Mouse (Mus musculus): ENCODE measurements around the gene Nr4a1. TPM values are rescaled to one million over a fixed set of nuclear protein-coding genes. Genes with fewer than 3 reads are reported as not detected.
A peak's percentile ranks its signal among the peaks of the same experiment; 100 is the strongest.

Gene Nr4a1
- total RNA-seq, 2 experiments from 2014 or later = 25.3 to 26.0 TPM

DNA sequence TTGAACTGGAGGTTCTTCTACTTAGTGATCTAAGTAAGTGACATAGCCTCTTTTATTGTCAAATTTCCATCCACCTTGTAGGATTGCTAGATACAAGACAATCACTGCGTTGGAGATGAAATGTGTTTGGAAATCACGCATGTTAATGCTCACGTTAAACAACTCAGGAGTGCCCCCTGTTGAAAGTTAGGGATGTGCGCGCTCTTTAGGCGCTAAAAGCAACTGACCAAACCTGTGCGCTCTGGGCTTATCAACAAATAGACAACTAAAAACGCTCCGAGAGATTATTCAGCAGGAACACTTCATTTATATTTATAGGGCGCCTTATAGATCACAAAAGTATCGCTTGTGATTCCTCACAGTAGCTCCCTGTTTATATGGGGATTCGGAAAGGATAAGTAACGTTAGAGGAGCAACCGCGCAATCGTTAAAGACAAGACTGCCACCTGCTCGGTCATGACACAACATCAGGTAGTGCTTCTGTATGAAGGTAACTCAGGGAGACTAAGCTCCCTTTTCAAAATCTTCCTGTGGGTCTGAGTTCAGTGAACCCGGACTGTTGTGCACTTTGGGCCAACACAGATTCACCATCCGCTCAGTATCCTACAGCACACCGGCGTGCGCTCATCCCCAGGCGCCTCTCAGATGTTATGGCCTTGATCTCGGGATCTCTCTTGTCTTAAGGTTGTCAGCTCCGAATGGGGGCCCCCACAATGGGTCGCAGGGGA, 29.3 kb downstream of the Nr4a1 start:
- DNase-seq (ENCODE audit: low spot score in 2 of 2) = no peak

DNA sequence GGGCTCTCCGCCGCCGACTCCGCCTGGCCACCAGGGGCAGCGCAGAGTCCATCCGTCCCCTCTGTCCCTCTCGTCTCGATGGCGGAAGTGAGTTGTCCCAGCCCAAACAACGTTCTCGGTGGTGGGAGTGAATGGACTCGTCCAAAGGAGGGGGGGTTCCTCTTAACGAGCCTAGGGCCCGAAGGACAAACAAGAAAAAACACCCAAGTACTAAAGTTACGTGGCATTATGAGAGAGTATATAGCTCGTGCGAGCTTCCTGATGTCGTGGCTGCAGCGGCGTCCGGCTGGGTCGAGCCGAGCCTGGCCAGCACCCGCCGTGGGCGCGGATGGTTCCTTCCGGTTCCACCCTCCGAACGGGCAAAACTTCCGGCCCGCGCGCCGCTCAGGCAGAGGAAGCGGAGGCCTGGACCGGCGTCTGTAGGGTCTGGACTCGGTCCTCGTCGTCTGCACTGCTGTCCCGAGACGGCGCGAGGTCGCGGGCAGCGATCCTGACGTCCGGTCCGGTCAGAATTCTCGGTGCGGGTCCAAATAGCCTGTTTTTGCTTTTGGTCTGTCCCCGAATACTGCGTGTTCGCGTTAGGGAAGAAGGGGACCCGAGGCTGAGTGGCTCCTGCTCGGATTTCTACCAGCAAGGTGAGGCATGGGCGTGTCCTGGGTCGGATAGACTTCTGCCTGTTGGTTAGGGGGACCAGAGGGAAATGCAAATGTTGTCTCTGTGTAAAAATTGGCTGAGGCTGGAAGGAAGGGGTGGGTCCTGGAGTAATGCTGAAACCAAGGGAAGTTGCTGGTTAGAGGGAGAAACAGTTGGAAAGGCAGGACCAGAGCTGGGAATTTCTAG, 30.1 kb downstream of the Nr4a1 start, which contains the start of gene Atg101:
Gene Atg101 (plus strand): TSS at position 362 of the 840 bp plus-strand sequence.
- DNase-seq (ENCODE audit: low spot score in 2 of 2) = peak; percentile 79 to 91

DNA sequence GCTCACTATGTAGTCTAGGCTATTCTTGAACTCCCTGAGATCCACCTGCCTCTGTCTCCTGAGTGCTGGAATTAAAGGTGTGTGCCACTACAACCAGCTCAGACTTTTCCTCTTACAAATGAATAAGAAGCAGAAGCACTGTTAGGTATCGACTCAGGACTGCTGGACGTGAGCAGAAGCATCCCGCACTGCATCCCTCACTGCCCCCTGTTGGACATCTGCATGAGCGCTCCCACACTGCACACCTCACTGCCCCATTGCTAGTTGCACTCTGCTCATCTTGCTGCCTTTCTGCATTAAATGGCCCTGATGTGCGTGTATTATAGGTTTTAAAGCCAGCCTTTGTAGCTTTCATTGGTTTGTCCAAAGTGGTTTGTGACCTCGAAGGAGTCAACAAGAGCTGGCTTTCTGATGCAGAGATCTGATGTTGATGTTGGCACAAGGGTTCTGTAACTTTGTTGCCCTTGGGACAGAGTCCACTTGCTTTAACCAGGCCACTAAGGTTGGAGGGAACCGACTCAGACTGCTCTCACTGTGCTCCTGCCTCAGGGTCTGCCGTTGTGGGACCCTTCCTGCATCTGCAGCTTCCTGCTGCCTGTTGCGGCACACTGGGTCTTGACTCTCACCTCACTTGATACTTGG, 32.2 kb downstream of the Nr4a1 start:
- no peak for DNase-seq (ENCODE audit: low spot score in 2 of 2)

DNA sequence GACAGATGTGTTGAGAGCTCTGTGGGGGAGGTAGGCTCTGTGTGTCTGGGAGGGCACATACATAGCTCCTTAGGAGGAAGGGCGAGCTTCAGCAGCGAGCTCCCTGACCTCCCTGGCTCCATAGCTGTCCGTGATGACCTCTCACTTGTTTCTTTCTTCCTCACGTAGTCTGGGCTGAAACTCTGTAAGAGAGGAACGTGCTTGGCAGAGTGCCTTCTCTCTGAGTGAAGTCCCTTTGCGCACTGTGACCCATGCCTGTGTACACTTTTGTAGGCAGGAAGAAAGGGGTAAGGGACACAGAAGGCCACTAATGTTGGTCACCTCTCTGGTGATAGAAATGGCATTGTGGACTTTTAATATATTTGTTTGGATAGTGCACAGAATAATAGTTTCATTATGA, 33.3 kb downstream of the Nr4a1 start:
- no peak for DNase-seq (ENCODE audit: low spot score in 2 of 2)

DNA sequence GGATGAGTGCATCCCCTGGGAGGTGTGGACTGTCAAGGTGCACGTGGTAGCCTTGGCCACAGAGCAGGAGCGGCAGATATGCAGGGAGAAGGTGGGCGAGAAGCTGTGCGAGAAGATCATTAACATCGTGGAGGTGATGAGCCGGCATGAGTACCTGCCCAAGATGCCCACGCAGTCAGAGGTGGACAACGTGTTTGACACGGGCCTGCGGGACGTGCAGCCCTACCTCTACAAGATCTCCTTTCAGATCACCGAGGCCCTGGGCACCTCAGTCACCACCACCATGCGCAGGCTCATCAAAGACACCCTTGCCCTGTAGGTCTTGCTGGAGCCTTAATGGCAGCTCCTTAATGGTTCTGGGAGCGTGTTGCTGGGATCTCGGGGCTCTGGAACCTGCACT, 36.3 kb downstream of the Nr4a1 start:
- DNase-seq (ENCODE audit: low spot score in 2 of 2) = no peak

DNA sequence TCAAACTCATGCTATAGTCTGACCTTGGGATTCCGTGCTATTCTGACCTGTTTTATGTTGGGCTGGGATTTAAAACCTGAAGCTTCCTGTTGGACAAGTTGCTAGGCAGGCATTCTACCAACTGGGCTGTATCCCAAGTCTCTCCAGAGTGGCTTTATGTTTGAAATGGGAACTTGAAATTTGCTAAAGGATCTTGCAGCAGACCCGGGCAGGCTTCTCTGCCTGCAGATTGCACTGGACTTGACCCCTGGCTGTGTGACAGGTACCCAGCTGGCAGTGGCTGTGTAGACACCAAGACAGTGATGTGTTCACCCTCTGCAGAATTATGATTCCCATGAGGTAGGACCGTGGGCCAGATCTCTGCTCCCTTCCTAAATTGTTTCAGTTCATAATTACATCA, 37.9 kb downstream of the Nr4a1 start:
- DNase-seq (ENCODE audit: low spot score in 2 of 2) = no peak

DNA sequence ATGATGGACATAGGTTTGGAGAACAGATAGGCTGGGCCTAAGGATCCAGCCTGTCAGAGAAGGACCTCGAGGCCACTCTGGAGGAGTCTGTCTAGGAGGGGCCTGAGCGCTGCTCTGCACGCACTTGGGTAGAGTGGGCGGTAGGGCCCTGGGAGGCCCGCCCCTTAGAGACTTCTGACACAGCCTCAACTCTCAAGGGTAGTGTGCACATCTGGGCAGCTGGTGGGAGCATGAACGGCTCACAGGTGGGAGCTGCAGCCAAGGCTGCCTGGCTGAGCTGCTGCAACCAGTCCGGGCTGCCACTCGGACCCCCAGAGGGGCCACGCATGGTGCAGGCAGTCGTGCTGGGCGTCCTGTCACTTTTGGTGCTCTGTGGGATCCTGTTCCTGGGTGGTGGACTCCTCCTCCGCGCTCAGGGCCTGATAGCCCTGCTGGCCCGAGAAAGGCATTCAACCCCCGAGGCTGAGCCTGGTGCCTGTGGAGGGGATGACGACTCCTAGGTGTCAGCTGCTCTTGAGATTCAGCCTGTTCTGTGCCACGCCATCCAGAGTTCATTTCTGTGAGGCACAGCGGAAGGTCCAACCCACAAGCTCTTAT, 39.1 kb downstream of the Nr4a1 start, which contains the start of gene 6030408B16Rik:
Gene 6030408B16Rik (plus strand): TSS at position 188 of the 597 bp plus-strand sequence.
- no peak for DNase-seq (ENCODE audit: low spot score in 2 of 2)

DNA sequence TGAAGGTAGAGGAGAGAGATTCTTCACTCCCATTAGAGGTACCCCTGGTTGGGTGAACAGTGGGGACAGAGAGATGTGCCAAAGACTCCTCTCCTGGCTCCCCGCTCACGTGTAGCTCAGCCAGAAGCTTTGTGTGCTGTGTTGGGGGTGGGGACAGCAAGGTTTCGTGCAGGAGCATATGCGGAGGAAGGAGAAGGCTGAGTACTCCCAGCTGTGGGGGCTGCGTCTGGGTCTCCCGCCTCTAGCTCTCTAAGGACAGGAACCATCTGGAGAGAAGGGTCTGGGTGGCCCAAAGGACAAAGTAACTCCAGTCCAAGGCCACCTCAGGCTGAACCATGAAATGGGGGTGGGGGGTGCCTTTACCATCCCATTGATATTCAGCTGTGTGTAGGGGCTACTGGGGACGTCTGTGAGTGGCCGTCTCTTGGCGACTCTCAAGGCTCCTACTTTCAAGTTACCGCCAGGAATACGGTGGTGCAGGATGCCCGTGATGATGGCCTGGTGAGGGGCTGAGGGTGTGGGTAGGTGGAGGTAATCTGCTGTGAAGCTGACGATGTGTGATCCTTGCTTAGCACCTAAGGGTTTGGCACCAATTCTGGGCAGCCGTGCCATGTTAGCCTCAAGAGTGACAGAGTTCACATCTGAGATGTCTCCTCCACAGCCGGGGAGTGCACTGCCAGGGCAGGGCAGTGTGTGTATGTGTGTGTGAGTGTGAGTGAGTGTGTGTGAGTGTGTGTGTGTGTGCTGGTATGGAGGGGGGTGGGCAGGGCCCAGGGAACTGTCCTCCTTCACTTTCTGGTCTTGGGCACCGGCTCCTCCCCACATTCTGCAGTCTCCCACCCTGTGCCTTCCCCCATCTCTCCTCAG, 40.2 kb downstream of the Nr4a1 start:
- no peak for DNase-seq (ENCODE audit: low spot score in 2 of 2)

DNA sequence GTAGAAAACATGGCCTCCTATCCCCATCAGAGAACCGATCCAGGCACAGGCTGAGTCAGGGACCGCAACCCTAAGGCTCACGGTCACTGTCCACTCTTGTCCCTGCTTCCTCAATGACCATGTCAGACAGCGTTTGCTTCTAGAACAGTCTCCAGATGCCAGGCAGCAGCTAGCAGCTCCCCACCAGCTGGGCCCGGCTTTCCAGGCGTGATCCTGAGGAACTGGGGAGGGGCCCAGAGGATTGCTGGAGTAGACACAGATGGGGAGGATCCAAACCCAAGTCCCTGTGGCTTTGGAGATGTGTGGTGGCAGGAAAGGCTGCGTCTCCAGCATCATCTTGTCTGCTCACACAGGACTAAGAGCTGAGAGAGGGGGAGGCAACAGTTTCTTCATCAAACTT, 41.0 kb downstream of the Nr4a1 start:
- no peak for DNase-seq (ENCODE audit: low spot score in 2 of 2)

DNA sequence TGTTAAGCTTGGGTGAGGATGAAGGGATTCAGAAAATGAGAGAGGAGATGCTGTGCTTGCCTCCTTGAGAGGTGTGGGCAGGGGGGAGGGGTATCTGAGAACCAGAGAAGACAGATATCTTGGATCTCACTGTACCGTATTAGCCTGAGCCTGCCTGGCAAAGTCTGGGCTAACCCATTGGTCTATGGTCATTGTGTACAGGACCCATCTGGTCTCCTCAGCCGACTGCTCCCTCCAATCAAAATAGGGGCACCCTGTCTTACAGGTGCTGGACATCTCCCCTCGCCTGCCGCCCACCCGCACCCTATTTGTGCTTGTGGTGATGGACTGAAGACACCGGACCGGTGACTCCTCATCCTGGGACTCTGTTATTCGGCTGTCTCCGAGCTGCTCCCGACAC, 41.5 kb downstream of the Nr4a1 start:
- DNase-seq (ENCODE audit: low spot score in 2 of 2) = no peak

DNA sequence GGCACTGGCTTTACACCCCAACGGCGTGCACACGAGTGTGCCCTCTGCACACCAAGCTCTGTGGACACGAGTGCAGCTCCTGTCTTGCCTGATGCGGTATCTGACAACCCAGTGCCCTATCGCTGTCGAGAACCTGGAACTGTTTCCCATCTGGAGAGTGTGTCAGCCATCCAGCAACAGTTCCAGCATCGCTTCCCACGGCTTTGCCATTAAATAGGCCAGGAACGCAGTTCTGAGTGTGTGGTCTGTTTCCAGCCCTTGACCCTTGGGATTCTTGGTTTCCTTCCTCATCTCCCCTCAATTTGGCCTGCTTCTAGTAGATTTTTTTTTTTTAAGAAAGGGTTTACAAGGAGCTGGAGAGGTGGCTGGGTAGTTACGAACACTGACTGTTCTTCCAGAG, 42.0 kb downstream of the Nr4a1 start:
- DNase-seq (ENCODE audit: low spot score in 2 of 2) = no peak

DNA sequence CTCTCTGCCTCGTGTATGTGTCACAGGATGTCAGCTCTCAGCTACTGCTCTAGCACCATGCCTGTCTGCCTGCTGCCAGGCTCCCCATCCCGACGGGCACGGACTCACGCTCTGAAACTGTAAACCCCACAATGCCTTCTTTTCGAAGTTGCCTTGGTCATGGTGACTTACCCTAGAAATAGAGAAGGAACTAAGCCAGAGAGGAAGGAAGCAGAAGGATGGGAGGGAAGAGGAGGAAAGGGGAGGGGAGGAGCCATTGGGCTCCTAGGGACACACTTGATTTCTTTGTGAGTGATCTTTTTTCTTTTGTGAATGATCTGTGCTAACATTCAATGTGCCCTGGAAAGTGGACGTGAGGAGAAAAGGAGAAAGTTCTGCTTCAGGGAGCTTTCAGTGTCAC, 43.9 kb downstream of the Nr4a1 start:
- no peak for DNase-seq (ENCODE audit: low spot score in 2 of 2)

DNA sequence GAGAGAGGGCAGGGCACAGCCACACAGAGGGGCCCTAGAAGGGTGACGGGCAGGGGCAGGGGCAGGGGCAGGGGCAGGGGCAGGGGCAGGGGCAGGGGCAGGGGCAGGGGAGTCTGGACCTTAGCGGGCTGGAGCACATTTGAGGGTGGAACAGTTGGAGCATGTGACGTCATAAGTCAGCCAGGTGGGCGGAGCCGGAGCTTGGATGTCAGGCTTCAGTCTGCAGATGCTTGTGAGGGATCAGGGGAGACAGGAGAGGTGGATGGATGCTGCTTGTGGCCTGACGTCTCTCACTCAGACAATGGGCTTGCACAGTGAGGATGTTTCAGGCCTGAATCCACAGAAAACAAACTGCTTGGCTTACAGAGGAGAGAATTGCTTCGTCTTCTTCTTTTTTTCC, 44.5 kb downstream of the Nr4a1 start:
- DNase-seq (ENCODE audit: low spot score in 2 of 2) = no peak

DNA sequence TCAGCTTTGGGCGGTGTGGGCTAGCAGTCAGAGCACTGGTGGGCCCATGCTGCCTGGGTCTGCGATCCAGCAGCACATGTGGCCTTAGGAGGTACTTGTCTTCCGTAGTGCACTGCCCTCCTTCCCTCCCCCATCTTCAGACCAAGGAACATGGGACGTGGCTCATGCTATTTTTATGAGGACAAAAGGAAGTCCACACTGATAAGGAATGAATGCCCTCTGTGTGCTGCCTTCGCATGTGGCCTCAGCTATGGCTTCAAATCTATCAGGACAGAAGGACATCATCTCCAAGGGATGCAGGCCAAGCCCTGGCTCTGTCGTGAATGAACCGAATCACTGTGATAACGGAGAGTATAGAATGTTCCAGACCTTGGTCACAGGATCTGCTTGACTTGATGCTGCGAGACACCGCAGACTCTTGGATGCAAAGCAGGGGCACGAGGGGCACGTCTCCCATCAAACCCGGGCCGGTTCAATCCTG, 45.5 kb downstream of the Nr4a1 start:
- DNase-seq (ENCODE audit: low spot score in 2 of 2) = no peak

DNA sequence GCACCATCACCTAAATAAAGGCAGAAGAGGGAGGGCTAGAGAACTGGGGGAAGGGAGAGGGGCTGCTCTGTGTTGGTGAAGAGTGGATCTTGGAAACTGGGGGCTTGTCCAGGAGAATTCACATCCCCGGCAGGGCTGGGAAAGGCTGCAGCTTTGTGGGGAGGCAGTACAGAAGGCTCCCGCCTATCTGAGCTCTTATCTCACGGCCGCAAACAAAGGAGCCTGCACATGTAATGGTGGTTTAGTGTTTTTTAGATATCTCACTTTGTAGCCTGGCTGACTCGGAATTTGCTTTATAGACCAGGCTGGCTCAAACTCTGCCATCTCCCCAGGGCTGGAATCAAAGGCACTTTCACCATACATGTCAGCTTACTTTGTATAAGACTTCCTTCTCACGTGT, 46.1 kb downstream of the Nr4a1 start:
- DNase-seq (ENCODE audit: low spot score in 2 of 2) = no peak

DNA sequence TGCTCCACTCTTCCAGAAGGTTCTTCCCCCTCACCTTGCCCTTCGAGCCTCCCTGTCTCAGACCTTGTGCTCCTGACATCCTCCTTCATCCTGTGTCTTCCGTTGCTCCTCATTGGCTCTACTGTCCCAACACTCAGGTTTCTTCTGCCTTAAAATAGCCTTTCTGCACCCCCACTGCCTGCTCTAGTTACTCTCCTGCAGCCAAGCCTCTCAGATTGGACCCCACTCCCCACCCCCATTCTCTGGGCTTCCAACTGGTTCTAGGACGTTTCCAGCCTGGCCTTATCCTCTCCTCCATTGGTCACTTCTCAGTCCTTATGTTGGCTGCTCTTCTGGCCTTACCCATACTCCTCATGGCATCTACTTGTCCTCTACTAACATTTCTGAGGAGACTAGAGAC, 48.1 kb downstream of the Nr4a1 start:
- no peak for DNase-seq (ENCODE audit: low spot score in 2 of 2)

DNA sequence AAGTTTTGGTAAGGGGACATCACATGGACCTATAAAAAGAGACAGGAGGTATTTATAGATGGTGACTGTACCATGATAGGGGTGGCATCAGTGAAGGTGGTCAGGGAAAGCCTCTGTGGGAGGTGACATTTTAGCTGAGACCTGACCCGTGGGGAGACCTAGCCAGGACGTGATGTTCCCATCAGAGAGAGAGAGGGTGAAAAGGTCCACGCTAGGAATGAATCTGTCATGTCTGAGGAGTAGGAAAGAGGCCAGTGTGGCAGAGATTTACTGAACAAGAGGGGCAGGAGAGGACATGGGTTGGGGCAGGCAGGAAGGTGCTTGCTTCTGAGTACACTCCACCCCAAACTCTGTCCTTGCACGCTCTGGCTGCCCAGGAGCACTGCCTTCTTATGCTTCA, 49.8 kb downstream of the Nr4a1 start:
- DNase-seq (ENCODE audit: low spot score in 2 of 2) = no peak

DNA sequence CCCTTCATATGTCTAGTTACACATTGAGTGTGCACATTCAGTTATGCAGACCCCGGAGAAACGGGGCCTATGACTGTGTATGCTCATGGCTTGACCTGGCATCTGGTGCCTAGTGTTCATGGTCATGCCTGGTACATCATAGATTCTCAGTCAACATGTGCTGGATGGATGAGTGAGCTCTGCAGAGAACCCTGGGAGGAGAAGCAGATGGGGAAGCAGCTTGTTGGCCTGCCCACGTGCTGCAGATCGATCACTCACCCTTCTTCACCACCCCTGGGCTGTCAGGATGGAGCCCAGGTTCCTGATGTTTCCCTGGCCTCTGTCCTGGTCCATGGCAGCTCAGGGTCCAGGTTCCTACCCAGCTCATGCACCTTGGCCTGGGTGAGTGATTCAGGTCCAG, 52.4 kb downstream of the Nr4a1 start:
- no peak for DNase-seq (ENCODE audit: low spot score in 2 of 2)

DNA sequence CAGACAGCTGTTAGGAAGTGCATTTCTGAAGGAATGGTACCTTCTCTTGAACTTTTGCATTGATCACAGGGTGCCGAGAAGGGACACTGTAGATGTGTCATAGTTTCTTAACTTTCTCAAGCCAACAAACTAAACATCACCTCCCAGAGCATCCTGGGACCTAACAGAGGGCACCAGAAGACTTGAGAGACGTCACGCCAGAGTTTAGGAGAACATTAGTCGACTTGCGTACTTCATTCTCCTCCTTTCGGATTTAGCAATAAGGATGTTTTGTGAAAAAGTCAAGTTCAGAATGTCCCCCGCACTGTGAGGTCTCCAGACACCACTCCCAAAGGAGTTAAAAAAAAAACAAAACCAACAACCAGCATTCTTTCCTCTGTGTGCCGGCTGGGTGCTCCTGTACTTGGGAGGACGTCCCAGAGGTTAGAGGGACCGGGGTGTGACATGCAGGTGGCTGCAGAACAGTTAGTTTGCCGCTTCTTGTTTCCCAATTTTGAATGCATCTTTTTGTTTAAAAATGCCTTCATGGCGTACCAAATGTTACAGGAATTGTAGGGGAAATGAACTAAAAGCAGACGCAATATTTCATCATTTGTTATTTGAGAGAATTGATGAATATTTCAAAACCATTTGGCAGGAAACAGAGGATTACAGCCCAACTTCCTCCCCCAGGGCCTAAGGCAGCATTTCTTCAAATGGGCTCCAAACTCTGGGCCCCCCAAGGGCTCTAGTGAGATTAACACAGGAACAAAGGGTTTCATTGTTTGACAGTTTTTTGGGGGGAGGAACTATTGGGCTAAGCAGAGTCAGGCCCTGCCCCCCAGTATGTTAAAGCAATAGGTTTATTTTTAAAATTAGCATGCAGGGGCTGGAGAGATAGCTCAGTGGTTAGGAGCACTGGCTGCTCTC, 54.6 kb downstream of the Nr4a1 start:
- no peak for DNase-seq (ENCODE audit: low spot score in 2 of 2)

Measured in gastrocnemius, postnatal 4 days (tissue).